Mouse (Mus musculus): ENCODE data around the gene Dtx1.

The Dtx1 gene

GRCm38 (mm10) chr5:120704421-120704820 lies 7.3 kb downstream of the Dtx1 start:
- no peak for DNase-seq (ENCODE audit: extremely low spot score, low spot score)

- DNase-seq (ENCODE audit: extremely low spot score, low spot score) = no peak
These were observed 8.1 kb downstream of the Dtx1 start for GRCm38 (mm10) chr5:120703660-120704059.

GRCm38 (mm10) chr5:120702969-120703368 lies 8.8 kb downstream of the Dtx1 start:
- no peak for DNase-seq (ENCODE audit: extremely low spot score, low spot score)

- no peak for DNase-seq (ENCODE audit: extremely low spot score, low spot score)
These were observed 9.3 kb downstream of the Dtx1 start for GRCm38 (mm10) chr5:120702421-120702820.

- DNase-seq (ENCODE audit: extremely low spot score, low spot score) = no peak
These were observed 10.5 kb downstream of the Dtx1 start for GRCm38 (mm10) chr5:120700996-120701790.

DNA sequence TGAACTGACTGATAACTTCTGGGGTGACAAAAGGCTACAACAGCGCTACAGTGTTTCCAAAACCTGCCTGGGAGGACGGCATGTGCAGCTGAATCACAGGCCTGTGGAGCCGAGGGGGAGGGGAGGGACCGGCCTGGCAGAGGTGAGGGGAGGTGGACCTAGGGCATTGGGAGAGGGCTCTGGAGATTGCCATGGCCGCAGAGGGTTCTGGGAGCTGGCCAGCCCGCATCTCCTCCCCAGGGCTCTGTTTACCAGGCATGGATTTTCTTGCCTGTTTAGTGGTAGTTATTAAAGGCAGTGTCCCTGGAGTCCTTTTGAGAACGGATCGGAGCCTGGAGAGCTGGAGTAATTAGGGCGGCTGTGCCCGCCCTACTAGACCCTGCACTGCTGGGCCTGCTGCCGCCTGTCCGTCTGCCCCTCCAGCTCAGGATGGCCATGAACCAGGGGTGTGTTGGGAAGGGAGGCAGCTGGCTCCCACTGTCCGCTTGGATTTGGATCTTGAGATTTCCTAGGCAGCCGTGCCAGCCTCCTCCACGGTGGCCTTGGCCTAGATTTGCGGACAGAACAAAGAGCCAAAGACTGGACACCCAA lies 12.8 kb downstream of the Dtx1 start:
- no peak for DNase-seq (ENCODE audit: extremely low spot score, low spot score)

DNA sequence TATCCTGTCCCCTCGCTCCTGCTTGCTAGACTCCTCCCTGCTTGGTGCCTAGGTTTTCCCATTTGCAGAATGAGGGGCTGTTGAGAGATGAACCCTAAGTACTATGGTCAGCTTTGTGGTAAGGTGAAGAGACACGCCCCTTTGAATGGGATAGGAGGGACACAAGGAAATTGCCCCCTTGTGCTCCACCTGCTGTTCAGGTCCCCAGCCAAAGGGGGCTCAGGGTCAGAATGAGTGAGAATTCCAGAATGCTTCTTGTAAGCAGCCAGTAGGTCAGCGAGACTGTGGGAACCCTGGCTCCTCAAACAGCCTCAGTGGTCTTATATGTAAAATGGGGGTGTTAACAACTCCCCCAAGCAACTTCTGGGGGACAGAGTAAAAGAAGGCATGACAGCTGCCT lies 13.5 kb downstream of the Dtx1 start:
- no peak for DNase-seq (ENCODE audit: extremely low spot score, low spot score)

GRCm38 (mm10) chr5:120696865-120697264 lies 14.9 kb downstream of the Dtx1 start:
- no peak for DNase-seq (ENCODE audit: extremely low spot score, low spot score)

- no peak for DNase-seq (ENCODE audit: extremely low spot score, low spot score)
These were observed 15.5 kb downstream of the Dtx1 start for GRCm38 (mm10) chr5:120696057-120696743.

GRCm38 (mm10) chr5:120694695-120695074 lies 17.0 kb downstream of the Dtx1 start:
- no peak for DNase-seq (ENCODE audit: extremely low spot score, low spot score)

DNA sequence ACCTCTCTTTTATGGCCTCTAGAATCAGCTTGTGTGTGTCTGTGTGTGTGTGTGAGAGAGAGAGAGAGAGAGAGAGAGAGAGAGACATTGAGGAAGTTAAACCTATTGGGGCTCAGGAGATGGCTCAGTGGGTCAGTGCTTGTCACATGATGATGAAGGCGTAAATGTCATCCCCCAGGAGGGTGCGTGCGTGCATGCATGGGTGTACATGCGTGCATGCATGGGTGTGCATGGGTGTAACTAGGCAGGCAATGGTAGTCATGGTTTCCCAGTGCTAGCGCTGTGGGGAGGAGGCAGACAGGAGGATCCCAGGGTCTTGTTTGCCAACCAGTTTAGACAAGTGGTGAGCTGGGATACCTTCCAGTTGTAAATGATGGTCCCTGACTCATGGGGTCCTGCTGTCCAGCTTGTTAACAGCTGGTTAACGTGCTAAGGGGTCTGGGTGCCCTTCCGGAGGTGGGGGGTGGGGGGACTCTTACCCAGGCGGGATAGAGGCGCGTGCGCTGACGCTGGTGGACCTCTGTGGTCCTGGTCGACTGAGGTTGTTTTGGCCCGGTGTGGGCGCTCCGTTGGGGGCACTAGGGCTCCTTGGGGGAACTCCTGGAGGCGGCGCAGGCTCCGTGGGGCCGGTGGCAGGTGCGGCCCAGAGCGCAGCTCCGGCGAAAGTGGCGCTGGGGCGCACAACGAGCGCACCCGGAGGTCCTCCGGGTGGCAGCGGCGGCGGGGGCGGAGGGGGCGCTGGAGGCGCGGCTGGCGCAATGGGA lies 17.6 kb downstream of the Dtx1 start:
- DNase-seq (ENCODE audit: extremely low spot score, low spot score) = no peak

GRCm38 (mm10) chr5:120692034-120692433 lies 19.7 kb downstream of the Dtx1 start:
- DNase-seq (ENCODE audit: extremely low spot score, low spot score) = no peak

DNA sequence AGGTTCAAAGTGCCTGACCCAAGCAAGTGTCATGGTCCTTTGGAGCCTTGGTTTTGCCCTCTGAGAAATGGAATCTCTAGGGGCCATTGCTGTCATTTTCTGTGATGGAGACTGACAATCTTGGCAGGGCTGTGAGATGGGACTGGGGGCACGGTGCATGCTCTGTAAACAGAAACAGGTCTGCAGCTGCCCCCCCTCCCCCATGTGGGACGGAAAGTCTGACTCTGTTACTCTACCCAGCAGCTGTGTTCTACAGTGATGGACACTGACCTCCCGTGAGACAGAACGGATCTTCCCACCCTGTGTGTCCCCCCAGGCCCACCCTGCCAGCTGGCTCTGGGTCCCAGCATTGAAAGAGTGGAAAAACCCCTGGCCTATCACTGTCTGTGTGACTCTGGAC lies 21.3 kb downstream of the Dtx1 start:
- no peak for DNase-seq (ENCODE audit: extremely low spot score, low spot score)

DNA sequence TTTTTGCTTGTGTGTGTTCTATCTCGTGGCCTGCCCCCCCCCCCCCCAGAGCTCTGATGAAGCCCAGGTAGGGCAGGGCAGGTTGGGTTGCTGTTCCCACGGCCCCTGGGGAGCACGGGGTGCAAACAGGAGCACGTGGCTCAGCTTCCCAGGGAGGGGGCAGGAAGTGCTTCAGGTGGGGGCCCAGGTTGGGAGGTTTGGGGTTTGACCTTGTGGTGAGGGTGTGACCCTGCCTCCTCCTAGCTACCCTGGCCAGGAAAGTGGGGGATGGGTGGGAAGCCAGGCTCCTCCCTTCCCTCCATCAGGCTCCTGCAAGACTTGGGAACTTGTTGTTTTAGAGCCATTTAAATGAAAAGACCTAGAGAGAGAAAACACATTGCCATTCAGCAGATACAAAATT lies 23.3 kb downstream of the Dtx1 start:
- no peak for DNase-seq (ENCODE audit: extremely low spot score, low spot score)

DNA sequence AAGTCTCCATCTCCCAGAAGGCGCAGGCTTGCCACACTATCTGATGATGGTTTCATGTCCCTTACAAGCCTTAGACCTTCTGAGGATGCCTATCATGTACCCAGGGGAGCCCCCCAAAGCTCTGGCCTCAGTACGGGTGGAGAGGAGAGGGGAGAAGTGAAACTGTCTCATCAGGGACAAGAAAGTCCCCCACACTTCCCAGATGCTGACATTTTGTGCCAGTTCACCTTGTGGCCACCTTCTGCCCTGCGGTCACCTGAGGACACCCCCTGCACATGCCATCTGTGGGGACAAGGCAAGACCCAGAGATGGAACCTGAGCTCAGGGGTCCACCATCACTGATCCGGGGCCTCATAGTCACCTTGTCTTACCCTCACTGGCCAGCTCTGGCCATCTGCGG lies 23.8 kb downstream of the Dtx1 start:
- DNase-seq (ENCODE audit: extremely low spot score, low spot score) = no peak

DNA sequence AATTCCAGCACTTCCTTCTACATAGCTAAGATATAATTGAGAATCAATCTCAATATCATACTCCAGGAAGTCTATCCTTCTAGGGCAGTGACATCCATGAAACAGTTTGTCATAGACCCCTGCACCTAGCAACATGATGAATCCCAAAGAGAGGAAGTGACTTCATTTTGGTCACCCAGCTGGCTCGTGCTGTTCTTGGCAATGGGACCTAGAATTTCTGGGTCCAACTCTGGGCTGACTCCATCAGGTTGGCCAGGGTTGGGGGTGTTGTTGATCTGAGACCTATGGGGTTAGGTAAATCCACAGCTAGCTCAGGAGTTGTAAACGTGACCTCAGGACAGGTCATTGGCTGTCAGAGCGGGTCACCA lies 24.3 kb downstream of the Dtx1 start:
- no peak for DNase-seq (ENCODE audit: extremely low spot score, low spot score)

- no peak for DNase-seq (ENCODE audit: extremely low spot score, low spot score)
These were observed 24.8 kb downstream of the Dtx1 start for GRCm38 (mm10) chr5:120686749-120687483.

DNA sequence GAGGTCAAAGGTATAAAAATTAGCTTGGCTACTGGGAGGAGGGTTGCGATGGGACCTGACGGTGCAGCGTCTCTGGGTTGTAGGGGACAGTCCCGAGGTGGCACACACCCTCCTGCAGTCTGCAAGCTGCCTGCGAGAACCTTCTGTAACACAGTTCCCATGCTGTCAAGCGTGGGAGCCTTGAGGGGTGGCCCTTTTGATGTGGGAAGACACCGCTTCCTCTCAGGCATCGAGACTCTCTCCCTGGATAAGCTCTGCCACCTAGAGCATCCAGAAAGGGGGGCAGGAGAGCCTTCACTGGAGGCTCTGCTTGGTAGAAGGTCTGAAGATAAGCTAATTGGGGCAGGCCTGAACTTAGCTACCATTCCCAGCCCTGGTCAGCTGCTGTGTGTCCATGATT lies 26.0 kb downstream of the Dtx1 start:
- no peak for DNase-seq (ENCODE audit: extremely low spot score, low spot score)

GRCm38 (mm10) chr5:120682982-120683771 lies 28.6 kb downstream of the Dtx1 start:
- DNase-seq (ENCODE audit: extremely low spot score, low spot score) = no peak

DNA sequence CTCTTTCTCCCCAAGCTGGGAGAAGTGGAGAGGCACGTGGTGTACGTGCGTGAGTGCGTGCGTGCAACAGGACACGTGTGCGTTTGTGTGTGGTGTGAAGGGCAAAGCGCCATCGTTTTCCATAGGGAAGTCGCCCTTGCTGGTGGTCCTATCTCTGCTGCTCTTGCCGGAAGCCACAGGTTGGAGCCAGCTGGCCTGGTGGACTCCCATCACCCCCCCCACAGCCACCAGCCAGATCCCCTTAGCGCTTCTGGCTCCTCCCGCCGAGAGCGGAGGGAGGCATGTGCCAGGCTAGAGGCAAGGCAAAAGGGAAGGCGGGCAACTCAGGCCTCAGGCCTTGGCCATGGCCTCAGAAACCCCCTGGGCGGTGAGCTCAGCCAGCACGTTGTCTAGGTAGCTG lies 30.8 kb downstream of the Dtx1 start:
- no peak for DNase-seq (ENCODE audit: extremely low spot score, low spot score)

All from neural tube, embryonic 10.5 days (tissue).